Mouse (Mus musculus) liver, embryonic 18 days (tissue): Measurements from ENCODE around the gene Traf3. TPM values are rescaled to one million over a fixed set of nuclear protein-coding genes. Genes with fewer than 3 reads are reported as not detected.

ENCODE experiments used
- polyA plus RNA-seq: library from polyadenylated mRNA; depleted of rRNA; stranded (reverse); fragments of >200 nt; gene quantifications from 2 replicates; pipeline ENCODE4 v1.2.3, GENCODE M21; 2012; rRNA removed

Traf3 gene
- polyA plus RNA-seq: 2.1 and 2.4 TPM in 2 replicates

GRCm38 (mm10) chr12:111165831-111166591 lies at the start of gene Traf3:
Gene Traf3 (plus strand): TSS chr12:111166370.

GRCm38 (mm10) chr12:111184476-111184875 lies 18.3 kb downstream of the Traf3 start, which contains the start of gene 4930595D18Rik:
Gene 4930595D18Rik (minus strand): TSS chr12:111184491.

GRCm38 (mm10) chr12:111270629-111271277 lies 104.6 kb downstream of the Traf3 start, which contains the start of gene Amn:
Gene Amn (plus strand): TSS chr12:111271095.

Other genes starting within 250 kb of the Traf3 start
- gene Ankrd9, start 187.3 kb upstream of the Traf3 start, polyA plus RNA-seq: 20.3 TPM in 2 replicates
- 5.3 and 6.8 TPM in 2 replicates for gene Rcor1, start 127.0 kb upstream of the Traf3 start, polyA plus RNA-seq
- not detected in 2 replicates for gene 4930595D18Rik, start 18.1 kb downstream of the Traf3 start, polyA plus RNA-seq
- gene Amn, start 104.7 kb downstream of the Traf3 start, polyA plus RNA-seq: 0.49 and 0.81 TPM in 2 replicates
- gene Cdc42bpb, start 211.3 kb downstream of the Traf3 start, polyA plus RNA-seq: 33.6 and 44.0 TPM in 2 replicates
- 0.10 TPM in 1 of 2 replicates, not detected in the other for gene Lbhd2, start 240.4 kb downstream of the Traf3 start, polyA plus RNA-seq